Mouse (Mus musculus): ENCODE measurements around the gene Hmga1.

The Hmga1 gene

GRCm38 (mm10) chr17:27528030-27528429, 28.3 kb upstream of the Hmga1 start:
- CTCF ChIA-PET, result interaction anchor here (0.6 kb wide), 1 partner anchor 1187 kb away, joined by 3 read pairs; no protein-coding TSS in a partner anchor

- CTCF ChIA-PET, result no interaction called here
Observed at GRCm38 (mm10) chr17:27528767-27529166, 27.5 kb upstream of the Hmga1 start.

GRCm38 (mm10) chr17:27532095-27532494, 24.2 kb upstream of the Hmga1 start:
- CTCF ChIA-PET, result no interaction called here

- CTCF ChIA-PET, result interaction anchor here (0.6 to 1.1 kb wide), 4 partner anchors 15 to 345 kb away, joined by 3 to 9 read pairs (median 4); no protein-coding TSS in a partner anchor
Observed at GRCm38 (mm10) chr17:27533354-27533753, 22.9 kb upstream of the Hmga1 start.

- CTCF ChIA-PET, result interaction anchor here (0.5 to 1.1 kb wide), 4 partner anchors 30 to 237 kb away, joined by 3 to 9 read pairs (median 4); no protein-coding TSS in a partner anchor
Observed at GRCm38 (mm10) chr17:27534718-27535117, 21.6 kb upstream of the Hmga1 start.

GRCm38 (mm10) chr17:27541261-27541660, 15.0 kb upstream of the Hmga1 start:
- CTCF ChIA-PET, result no interaction called here

- CTCF ChIA-PET, result no interaction called here
Observed at GRCm38 (mm10) chr17:27541984-27542383, 14.3 kb upstream of the Hmga1 start.

GRCm38 (mm10) chr17:27544551-27544950, 11.7 kb upstream of the Hmga1 start:
- CTCF ChIA-PET, result no interaction called here

GRCm38 (mm10) chr17:27545991-27546390, 10.3 kb upstream of the Hmga1 start:
- CTCF ChIA-PET, result no interaction called here

GRCm38 (mm10) chr17:27546574-27547085, 9.7 kb upstream of the Hmga1 start:
- CTCF ChIA-PET, result no interaction called here

GRCm38 (mm10) chr17:27547253-27547868, 8.9 kb upstream of the Hmga1 start:
- CTCF ChIA-PET, result interaction anchor here (0.6 kb wide), 1 partner anchor 14 kb away, joined by 4 read pairs; no protein-coding TSS in a partner anchor

- CTCF ChIA-PET, result interaction anchor here (0.6 kb wide), 1 partner anchor 116 kb away, joined by 4 read pairs; no protein-coding TSS in a partner anchor
Observed at GRCm38 (mm10) chr17:27549234-27549633, 7.1 kb upstream of the Hmga1 start.

GRCm38 (mm10) chr17:27551393-27551940, 4.8 kb upstream of the Hmga1 start:
- CTCF ChIA-PET, result interaction anchor here (0.7 kb wide), 1 partner anchor 17 kb away, joined by 4 read pairs; no protein-coding TSS in a partner anchor

- CTCF ChIA-PET, result interaction anchor here (0.7 kb wide), 1 partner anchor 16 kb away, joined by 4 read pairs; no protein-coding TSS in a partner anchor
Observed at GRCm38 (mm10) chr17:27552215-27553201, 3.8 kb upstream of the Hmga1 start.

GRCm38 (mm10) chr17:27554062-27554960, 2.0 kb upstream of the Hmga1 start:
- CTCF ChIA-PET, result interaction anchor here (0.6 to 0.7 kb wide), 2 partner anchors 112 to 332 kb away, joined by 9 to 22 read pairs; no protein-coding TSS in a partner anchor

- CTCF ChIA-PET, result interaction anchor here (0.6 kb wide), 1 partner anchor 332 kb away, joined by 9 read pairs; no protein-coding TSS in a partner anchor
Observed at GRCm38 (mm10) chr17:27555075-27555511, 1.2 kb upstream of the Hmga1 start.

GRCm38 (mm10) chr17:27555512-27556172, 655 bp upstream of the Hmga1 start:
- CTCF ChIA-PET, result no interaction called here

- CTCF ChIA-PET, result no interaction called here
Observed at GRCm38 (mm10) chr17:27557181-27557926, 1.1 kb downstream of the Hmga1 start.
